Mouse (Mus musculus): ENCODE measurements around the gene OR5BS1P.
"Not testable (repeated sequence)": the region's sequence is repeated elsewhere in the genome, so short reads cannot be mapped to it uniquely, and the experiment has no call there.

The OR5BS1P gene

DNA sequence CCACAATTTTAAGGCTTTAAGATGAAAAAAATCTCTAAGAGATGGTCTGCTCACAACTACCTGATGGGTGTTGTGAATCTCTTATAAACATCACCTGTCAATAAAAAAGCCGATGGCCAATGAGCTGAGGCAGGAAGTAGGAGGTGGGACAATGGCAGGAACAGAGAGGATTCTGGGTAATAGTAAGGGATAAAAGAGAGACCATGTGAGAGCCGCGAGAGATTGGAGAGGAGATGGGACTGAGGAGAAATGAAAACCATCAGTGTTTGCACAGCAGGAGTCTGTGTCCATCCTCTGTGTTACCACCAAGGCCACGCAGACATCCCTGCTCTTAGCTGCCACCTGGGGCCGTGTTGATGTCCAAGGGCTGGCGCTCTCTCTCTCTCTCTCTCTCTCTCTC is 37.6 kb downstream of the OR5BS1P start:
- no peak for DNase-seq

GRCm38 (mm10) chr15:98509387-98509786 is 39.7 kb downstream of the OR5BS1P start:
- DNase-seq, result no peak

GRCm38 (mm10) chr15:98510438-98511385 is 41.0 kb downstream of the OR5BS1P start:
- peak; percentile 63 to 72 for DNase-seq

DNA sequence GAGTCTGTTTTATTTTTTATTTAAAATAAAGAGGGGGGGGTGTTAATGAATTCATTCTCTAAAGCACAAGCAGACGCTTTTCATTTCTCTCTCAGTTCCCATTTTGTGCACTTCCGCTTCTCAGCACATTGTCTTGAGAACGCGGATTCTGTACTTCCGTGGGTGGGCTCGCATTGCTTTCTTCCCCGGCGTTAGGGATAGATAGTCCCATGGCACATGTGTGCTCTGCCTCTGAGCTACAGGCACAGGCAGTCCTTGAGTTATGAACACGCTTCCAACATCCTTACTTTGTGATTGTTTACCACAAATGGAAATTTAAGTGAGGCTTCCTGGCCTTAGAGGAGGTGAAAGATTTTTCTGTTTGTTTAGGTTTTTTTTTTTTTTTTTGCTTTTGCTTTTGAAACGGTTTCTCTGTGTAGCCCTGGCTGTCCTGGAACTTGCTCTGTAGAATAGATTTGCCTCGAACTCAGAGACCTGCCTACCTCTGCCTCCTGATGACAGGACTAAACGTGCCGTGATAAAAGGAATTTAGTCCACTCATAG is 41.8 kb downstream of the OR5BS1P start:
- peak; percentile 52 to 63 for DNase-seq

- DNase-seq, result no peak
Measured at GRCm38 (mm10) chr15:98512232-98512631, 42.5 kb downstream of the OR5BS1P start.

DNA sequence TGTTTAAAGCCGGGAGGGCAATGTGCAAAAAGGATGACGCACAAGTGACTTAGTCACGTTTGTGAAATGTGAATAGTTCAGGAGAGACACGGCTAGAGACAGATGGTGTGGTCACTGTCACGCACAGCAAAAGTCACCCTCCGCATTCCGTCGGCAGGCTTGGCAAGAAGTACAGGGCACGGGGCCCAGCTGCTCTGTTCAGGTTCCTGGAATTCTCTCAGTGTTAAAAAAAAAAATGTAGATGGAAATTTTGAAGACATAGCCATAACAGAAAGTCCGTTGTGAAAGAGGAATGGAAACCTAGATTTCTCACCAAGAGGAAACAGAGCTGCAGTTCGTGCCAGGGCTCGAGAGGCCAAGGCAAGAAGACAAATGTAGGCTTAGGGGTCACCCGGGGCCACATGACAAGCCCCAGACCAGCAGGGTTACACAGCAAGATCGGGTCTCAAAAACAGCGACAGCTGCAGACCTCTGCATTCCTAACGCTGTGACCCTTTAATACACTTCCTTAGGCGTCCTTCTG is 43.2 kb downstream of the OR5BS1P start:
- no peak for DNase-seq

- not testable (repeated sequence) for DNase-seq
Measured at GRCm38 (mm10) chr15:98513676-98514075, 44.0 kb downstream of the OR5BS1P start.

DNA sequence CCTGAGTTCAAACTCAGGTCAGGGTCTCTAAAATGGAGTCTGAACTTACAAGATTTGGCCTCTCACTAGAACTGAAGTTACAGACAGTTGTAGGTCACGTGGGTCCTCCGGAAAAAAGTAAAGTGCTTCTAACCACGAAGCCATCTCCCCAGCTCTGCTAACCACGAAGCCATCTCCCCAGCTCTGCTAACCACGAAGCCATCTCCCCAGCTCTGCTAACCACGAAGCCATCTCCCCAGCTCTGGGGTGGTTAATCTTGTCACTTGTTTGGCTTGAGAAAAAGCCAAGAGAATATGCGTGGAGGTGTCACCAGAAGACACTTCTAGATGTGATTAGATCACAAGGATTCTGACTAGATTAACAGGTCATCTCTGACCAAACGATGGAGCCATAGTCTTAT is 44.5 kb downstream of the OR5BS1P start:
- DNase-seq, result peak; percentile 47 to 69

GRCm38 (mm10) chr15:98514845-98515244 is 45.1 kb downstream of the OR5BS1P start:
- not testable (repeated sequence) for DNase-seq

DNA sequence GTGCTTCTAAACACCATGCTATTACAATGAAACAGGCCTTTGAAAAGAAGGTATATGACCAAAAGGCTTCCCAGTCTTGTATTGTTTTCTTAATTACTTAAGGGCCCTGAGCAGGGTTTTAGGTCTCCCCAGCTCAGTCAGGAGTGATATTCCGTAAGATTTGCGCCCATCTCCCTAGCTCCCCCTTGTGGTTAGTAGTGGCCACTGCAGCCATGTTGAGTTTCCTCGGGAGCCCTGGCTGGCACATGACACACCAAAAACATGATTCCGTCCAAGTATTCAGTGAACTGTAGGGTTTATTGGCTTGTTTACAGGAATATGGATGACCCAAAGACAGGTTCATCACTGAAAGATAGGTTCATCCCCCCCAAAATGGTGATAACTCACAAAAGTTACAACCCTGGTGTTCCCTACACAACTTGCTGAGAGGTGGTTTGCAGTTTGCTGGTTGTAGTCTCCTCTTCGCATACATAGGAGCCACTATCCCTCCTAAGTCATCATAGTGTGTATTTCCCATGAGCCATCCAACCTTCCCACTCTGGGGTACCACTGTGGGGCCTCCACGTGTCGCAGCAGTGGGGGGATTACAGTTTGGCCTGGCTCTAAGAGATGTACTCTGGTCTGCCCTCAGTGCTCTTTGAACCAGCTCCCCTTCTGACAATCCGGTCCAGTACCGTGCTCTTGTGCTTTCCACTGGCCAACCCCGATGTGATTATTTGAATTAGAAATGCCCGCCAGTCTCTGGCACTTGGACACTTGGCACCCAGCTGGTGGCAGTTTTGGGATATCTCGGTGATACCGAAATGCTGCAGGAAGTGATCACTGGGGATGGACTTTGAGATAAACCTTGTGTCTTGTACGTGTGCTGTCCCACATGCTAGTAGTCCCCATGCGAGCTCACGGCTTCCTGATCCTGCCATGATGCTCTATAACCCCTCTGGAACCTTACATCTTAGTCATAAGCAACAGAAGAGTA is 48.0 kb downstream of the OR5BS1P start:
- DNase-seq, result no peak

DNA sequence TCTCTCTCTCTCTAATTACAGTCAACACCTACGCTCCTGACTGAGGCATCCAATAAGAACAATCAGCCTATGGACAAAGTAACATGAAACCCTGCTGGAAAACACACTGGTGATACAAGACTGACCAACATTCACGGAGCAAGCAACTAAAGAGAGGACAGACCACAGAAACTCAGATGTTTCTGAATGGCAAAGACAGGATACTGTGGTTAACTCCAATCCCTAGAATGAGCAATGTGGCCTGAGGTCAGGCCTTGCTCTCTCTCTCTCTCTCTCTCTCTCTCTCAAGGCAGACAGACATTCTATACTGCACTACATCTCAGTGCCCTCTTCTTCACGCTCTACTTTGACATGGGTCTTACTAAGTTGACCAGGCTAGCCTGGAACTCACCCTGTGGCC is 51.5 kb downstream of the OR5BS1P start:
- no peak for DNase-seq

- no peak for DNase-seq
Measured at GRCm38 (mm10) chr15:98526057-98526456, 56.4 kb downstream of the OR5BS1P start.

- no peak for DNase-seq
Measured at GRCm38 (mm10) chr15:98527056-98527771, 57.5 kb downstream of the OR5BS1P start.

- no peak for DNase-seq
Measured at GRCm38 (mm10) chr15:98528066-98528563, 58.4 kb downstream of the OR5BS1P start.
